Mouse (Mus musculus) C2C12 (cell line): ENCODE results near the gene Gga3. TPM values are rescaled to one million over a fixed set of nuclear protein-coding genes. Genes with fewer than 3 reads are reported as not detected.

Experiments
- H3K27me3 ChIP-seq: one replicate; pipeline ENCODE4 v1.6.1; 2011; ENCODE audit not compliant: control insufficient read depth, insufficient read depth, insufficient read length
- H3K36me3 ChIP-seq: one replicate; pipeline ENCODE4 v1.6.1; 2011; ENCODE audit not compliant: control insufficient read depth, insufficient read depth
- H3K4me3 ChIP-seq: one replicate; pipeline ENCODE4 v1.5.1; 2011; ENCODE audit warnings: mild to moderate bottlenecking, control low read depth; ENCODE audit not compliant: poor library complexity, insufficient read depth, severe bottlenecking
- H3K79me2 ChIP-seq: one replicate; pipeline ENCODE4 v1.6.1; 2011; ENCODE audit not compliant: control insufficient read depth, insufficient read depth
- H3K79me3 ChIP-seq: one replicate; pipeline ENCODE4 v1.6.1; 2011; ENCODE audit warnings: low read depth, control low read depth
- H3ac ChIP-seq: one replicate; pipeline ENCODE3; 2011; ENCODE audit warnings: low read depth; ENCODE audit not compliant: control insufficient read depth, insufficient read length
- CEBPB ChIP-seq: IDR thresholded peaks from one replicate; pipeline ENCODE4 v1.6.1; 2011; ENCODE audit warnings: low read depth, mild to moderate bottlenecking, control low read depth, moderate library complexity
- CTCF ChIP-seq: IDR thresholded peaks from one replicate; pipeline ENCODE4 v1.5.1; 2011; ENCODE audit not compliant: control insufficient read depth, insufficient read depth, insufficient read length
- FOSL1 ChIP-seq: IDR thresholded peaks from one replicate; pipeline ENCODE4 v1.8.0; 2011; ENCODE audit warnings: mild to moderate bottlenecking, low read length; ENCODE audit not compliant: poor library complexity, insufficient read depth, severe bottlenecking
- MAX ChIP-seq: IDR thresholded peaks from one replicate; pipeline ENCODE4 v1.6.1; 2011; ENCODE audit warnings: mild to moderate bottlenecking, control low read depth
- MYOD1 ChIP-seq: IDR thresholded peaks from one replicate; pipeline ENCODE4 v1.6.1; 2011; ENCODE audit warnings: low read depth; ENCODE audit not compliant: control insufficient read depth, insufficient read length
- MYOG ChIP-seq: IDR thresholded peaks from one replicate; pipeline ENCODE4 v1.6.1; 2011; ENCODE audit not compliant: control insufficient read depth, insufficient read length; ENCODE audit errors: extremely low read depth
- USF1 ChIP-seq: IDR thresholded peaks from one replicate; pipeline ENCODE4 v1.6.1; 2011; ENCODE audit warnings: low read depth, mild to moderate bottlenecking, control low read depth, moderate library complexity
- polyA plus RNA-seq: library from polyadenylated mRNA; unstranded; fragments of >200 nt; fragmentation: generic; extraction: Trizol; gene quantifications from one replicate; pipeline ENCODE4 v1.2.1, GENCODE M21; 2012; ENCODE audit warnings: missing spikeins

Gene Gga3
- polyA plus RNA-seq, 1 experiment, result 16.0 TPM

- no peaks in the 10 kb centered on the region for H3K27me3 ChIP-seq
- peaks cover 43% of the 10 kb centered on the region for H3K36me3 ChIP-seq
- H3K4me3 ChIP-seq, result no peak overlapping the region
- H3ac ChIP-seq, result no peak overlapping the region
- no peak for TF ChIP-seq MAX
- no peak for TF ChIP-seq CEBPB
- no peak for TF ChIP-seq CTCF
- no peak for TF ChIP-seq USF1
- TF ChIP-seq MYOG, result no peak
- no peak for TF ChIP-seq MYOD1
- TF ChIP-seq FOSL1, result no peak
- H3K79me3 ChIP-seq, result peaks cover 61% of the 10 kb centered on the region
- peaks cover 100% of the 10 kb centered on the region for H3K79me2 ChIP-seq
Observed at GRCm38 (mm10) chr11:115601174-115601573, 2.7 kb downstream of the Gga3 start.

DNA sequence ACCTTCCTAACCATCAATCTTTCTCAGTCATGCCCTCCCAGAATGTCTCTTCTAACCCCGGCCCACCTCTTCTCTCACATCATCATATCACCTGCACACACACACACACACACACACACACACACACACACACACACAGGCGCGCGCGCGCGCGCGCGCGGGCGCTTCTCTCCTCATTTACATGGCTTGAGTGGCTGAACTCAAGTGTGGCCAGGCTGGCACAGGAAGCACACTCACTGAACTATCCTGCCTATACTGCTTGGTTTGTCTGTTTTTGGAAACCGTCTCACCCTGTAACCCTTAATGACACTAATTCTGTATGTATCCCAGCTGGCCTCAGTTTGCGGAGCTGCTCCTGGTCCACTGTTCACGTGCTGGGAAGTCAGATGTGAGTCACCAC, 3.1 kb downstream of the Gga3 start:
- H3K36me3 ChIP-seq, result peaks cover 43% of the 10 kb centered on the region
- no peak overlapping the region for H3K4me3 ChIP-seq
- peaks cover 100% of the 10 kb centered on the region for H3K79me2 ChIP-seq
- H3K27me3 ChIP-seq, result no peaks in the 10 kb centered on the region
- no peak overlapping the region for H3ac ChIP-seq
- peaks cover 61% of the 10 kb centered on the region for H3K79me3 ChIP-seq
- TF ChIP-seq FOSL1 (no peak), USF1 (no peak), MYOG (no peak), MAX (no peak), CTCF (no peak), CEBPB (no peak), MYOD1 (no peak)

DNA sequence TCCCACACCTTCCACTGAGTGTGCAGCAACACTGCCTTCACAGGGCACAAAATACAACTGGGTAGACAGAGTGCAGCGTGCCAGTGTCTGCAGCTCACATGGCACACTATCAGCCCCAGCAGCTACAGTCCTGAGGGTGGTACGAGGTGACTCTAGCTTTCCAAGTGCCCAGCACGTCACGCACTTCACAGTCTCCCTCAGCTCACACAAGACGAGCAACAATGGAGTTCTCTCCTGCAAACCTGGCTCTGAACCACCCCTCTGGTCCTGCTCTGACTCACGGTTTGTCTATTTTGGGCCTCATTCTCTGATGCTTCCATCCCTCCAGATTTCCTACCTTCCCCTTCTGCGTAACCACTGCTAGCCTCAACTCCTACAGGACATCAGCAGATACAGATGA, 4.1 kb downstream of the Gga3 start:
- Histone ChIP-seq H3K79me2 (peaks cover 91% of the 10 kb centered on the region), H3K36me3 (peaks cover 46% of the 10 kb centered on the region), H3K27me3 (no peaks in the 10 kb centered on the region), H3ac (no peak overlapping the region), H3K79me3 (peaks cover 61% of the 10 kb centered on the region), H3K4me3 (no peak overlapping the region)
- TF ChIP-seq MYOD1 (no peak), FOSL1 (no peak), CEBPB (no peak), USF1 (no peak)

DNA sequence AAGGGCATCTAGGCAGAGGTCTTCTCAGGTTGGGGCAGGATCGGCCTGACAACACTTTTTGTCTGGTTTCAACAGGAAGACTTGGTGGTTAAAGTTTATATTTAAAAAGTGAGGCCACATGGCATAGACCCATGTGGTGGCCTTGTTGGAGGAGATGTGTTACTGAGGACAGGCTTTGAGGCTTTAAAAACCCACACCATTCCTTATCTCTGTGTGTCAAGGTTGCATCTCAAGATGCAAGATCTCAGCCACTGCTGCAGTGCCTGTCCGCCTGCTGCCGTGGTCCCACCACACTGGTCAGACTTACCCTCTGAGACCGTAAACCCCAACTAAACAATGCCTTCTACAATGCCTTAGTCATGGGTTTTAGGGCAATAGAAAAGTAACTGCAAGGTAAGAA, 5.5 kb downstream of the Gga3 start:
- no peak overlapping the region for H3ac ChIP-seq
- peaks cover 54% of the 10 kb centered on the region for H3K79me3 ChIP-seq
- no peak overlapping the region for H3K4me3 ChIP-seq
- H3K27me3 ChIP-seq, result no peaks in the 10 kb centered on the region
- peaks cover 81% of the 10 kb centered on the region for H3K79me2 ChIP-seq
- TF ChIP-seq CEBPB (no peak), FOSL1 (no peak), MYOD1 (no peak), USF1 (no peak), MYOG (no peak), MAX (no peak), CTCF (no peak)
- peaks cover 58% of the 10 kb centered on the region for H3K36me3 ChIP-seq

- TF ChIP-seq USF1 (no peak), MYOD1 (no peak), MYOG (no peak), FOSL1 (no peak), CEBPB (no peak), CTCF (no peak), MAX (no peak)
- peaks cover 82% of the 10 kb centered on the region for H3K36me3 ChIP-seq
Observed at GRCm38 (mm10) chr11:115595209-115595608, 8.6 kb downstream of the Gga3 start.

GRCm38 (mm10) chr11:115590526-115591075, 13.2 kb downstream of the Gga3 start:
- no peak overlapping the region for H3ac ChIP-seq
- H3K79me3 ChIP-seq, result peaks cover 5% of the 10 kb centered on the region
- no peak overlapping the region for H3K4me3 ChIP-seq
- no peaks in the 10 kb centered on the region for H3K27me3 ChIP-seq
- H3K79me2 ChIP-seq, result peaks cover 4% of the 10 kb centered on the region
- peaks cover 89% of the 10 kb centered on the region for H3K36me3 ChIP-seq
- TF ChIP-seq MAX, result no peak
- no peak for TF ChIP-seq CTCF
- no peak for TF ChIP-seq MYOG
- no peak for TF ChIP-seq MYOD1
- no peak for TF ChIP-seq CEBPB
- TF ChIP-seq USF1, result no peak
- no peak for TF ChIP-seq FOSL1

More at GRCm38 (mm10) chr11:115595209-115595608, 8.6 kb downstream of the Gga3 start:
- peaks cover 29% of the 10 kb centered on the region for H3K79me3 ChIP-seq
- no peaks in the 10 kb centered on the region for H3K27me3 ChIP-seq
- no peak overlapping the region for H3ac ChIP-seq
- H3K4me3 ChIP-seq, result no peak overlapping the region
- peaks cover 50% of the 10 kb centered on the region for H3K79me2 ChIP-seq
